Mouse (Mus musculus) adrenal gland, adult (tissue): ENCODE measurements around the gene Spg7.

Experiments used
- DNase-seq, 2 experiments: peaks; one replicate each; pipeline ENCODE4 v3.0.0; 2022 to 2023; ENCODE audit warnings: low spot score in 1 of 2; ENCODE audit not compliant: inconsistent age in 2 of 2

Gene Spg7

DNA sequence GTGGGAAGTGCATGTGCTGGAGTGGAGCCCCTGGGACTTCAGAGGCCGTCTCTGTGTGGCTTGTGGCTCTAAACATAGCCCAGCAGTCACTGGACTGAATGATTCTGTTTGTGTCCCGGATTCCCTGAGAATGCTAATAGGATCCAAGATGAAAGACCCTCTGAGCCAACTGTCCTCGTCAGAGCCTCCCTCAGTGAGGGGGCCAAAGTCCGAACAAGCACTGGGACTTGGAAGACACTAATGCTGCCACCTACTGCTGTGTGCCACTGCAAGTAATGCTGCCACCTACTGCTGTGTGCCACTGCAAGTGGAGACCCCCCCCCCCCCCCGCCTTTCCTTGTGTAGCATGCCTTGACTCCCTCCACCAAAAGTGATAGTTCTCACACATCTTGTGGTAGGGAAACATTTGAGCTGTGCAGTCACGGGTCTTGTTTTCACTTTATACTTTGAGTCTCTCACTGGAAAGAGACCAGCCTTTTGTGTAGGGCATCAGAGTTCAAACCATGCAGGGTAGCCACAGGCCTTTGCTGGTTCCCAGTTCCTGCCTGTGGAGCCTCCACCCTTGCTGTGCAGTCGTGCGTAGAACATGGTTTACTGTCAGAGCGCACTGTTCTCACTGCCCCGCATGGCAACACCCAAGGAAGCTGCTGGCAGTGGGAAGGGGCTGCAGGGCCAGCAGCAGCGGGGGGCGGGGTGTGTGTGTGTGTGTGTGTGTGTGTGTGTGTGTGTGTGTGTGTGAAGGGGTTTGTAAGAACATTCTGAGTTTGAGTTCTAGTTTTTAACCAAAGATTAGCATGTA, 35.2 kb downstream of the Spg7 start:
- DNase-seq = peak in 1 of 2 experiments; percentile 47

DNA sequence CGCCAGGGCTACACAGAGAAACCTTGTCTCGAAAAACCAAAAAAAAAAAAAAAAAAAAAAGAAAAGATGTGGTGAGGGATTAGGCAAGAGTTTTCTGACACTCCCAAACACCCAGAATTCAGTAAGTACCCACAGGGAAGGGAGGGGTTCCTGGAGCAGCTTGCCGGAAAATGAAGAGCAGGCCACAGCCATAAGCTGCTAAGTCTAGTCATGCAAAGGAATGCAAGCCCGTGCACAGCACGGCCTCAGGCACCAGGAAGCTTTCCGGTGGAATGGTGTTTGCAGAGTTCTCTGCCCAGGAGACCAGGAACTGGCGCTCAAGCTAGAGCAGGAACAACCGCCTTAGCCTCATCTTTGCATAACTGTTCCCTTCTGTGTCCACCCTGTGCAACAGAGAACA, 37.5 kb downstream of the Spg7 start:
- no peak for DNase-seq

DNA sequence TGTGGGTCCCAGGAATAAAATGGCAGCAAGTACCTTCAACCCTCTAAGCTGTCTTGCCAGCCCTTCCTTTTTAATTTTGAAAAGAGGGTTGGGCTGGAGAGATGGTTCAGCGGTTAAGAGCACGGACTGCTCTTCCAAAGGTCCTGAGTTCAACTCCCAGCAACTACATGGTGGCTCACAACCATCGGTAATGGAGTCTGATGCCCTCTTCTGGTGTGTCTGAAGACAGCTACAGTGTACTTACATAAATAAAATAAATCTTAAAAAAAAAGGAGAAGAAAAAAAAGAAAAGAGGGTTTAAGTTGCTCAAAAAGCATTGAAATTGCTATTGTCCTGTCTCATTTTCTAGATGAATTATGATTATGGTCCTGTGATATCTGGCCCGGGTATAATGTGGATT, 38.5 kb downstream of the Spg7 start:
- no peak for DNase-seq

DNA sequence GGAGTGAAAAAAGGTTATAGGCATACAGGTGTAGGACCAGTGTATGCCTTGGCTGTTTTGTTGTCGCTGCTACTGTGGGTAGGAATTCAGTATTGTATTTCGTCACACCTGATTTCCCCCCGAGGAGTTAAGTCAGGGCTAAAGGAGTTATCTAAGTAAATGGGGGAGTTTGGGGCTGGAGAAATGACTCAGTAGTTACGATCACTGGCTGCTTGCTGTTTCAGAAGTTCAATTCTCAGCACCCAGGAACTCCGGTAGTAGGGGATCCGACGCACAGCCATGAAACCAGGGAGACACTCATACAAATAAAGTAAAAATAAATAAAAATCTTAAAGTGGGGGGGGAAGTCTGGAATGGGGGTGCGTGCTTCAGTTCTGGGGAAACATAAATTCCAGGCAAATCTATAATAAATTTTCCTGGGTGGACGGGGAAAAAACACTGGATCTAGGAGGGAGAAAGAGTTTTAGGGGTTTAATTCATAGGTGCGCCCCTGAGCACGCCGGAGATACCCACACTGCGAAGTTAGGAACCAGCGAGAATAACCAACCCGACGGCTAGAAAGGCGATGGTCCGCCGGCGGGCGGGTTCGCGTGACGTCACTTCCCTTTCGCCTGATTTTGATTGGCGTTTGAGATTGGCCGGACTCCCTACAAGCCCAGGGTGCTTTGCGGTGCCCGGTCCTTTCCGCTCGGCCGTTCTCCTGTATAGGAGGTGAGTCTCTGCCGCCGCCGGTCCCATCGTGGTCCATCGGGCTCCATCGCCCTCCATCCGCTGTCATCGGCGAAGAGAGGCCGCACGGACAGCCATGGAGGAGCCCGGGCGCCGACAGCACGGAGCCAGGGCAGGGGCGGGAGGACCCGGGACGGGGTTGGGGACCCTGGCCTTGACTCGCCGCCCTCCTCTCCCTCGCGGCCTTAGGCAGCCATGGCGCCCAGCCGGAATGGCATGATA, 39.3 kb downstream of the Spg7 start, which contains the start of gene Rpl13:
TSS of gene Rpl13 (plus strand) at position 616 of the 951 bp plus-strand sequence.
- peak; percentile 97 to 99 for DNase-seq

DNA sequence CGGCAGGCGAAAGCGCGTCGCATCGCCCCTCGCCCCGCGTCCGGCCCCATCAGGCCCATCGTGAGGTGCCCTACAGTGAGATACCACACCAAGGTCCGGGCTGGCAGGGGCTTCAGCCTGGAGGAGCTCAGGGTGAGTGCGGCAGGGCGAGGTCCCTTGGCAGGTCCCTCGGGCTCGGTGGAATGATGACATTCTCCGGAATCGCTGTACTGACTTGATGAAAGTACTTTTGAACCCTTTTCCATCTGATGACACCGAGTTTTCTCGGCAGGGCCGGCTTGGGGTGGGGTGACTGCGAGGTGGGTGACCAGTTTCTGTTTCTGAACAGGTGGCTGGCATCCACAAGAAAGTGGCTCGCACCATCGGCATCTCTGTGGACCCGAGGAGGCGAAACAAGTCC, 40.1 kb downstream of the Spg7 start:
- DNase-seq = peak; percentile 38 to 73

DNA sequence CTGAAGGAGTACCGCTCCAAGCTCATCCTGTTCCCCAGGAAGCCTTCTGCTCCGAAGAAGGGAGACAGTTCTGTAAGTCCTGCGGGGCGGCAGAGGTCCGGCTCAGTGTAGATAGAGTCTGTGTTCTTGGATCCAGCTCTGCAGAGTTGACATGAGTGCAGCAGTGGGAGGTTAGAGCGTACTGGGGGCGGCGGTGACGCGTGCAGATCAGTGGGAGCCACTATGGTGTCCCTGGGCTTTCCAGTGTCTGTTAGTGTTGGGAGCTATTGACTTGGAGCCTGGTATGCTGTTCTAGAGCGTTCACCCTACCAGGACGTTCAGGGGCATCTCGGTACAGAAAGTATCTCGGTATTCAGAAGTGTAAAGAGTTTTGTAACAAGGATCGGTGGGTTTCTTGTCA, 40.5 kb downstream of the Spg7 start:
- DNase-seq = no peak

DNA sequence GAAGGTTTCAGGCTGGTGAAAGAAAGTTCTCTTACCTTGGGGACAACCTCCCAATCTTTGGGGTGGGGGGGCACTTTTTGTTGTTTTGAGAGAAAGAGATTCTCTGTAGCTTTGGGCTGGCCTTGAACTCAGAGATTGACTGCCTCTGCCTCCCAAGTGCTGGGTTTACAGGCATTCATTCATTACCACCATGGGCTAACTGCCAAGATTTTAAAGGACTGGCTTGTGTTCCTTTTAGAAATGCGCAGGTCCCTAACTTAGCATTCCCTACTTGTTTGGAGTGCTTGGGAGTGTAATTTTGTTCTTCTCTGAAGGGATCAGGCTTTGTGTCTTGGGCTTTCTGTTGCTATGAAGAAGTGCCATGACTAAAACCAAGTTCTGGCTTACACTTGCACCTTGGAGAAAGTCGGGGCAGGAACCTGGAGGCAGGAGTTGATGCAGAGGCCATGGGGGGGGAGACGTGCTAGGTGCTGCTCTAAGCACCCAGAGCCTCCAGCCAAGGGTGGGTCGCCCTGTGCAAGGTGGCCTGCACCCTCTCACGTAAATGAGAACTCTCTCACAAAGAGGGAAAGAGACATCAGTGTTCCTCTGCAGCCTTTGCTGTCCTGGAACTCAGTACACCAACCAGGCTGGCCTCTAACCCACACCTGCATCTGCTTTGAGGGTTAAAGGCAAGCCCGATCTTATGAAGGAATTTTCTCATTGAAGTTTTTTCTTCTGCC, 41.5 kb downstream of the Spg7 start:
- no peak for DNase-seq

DNA sequence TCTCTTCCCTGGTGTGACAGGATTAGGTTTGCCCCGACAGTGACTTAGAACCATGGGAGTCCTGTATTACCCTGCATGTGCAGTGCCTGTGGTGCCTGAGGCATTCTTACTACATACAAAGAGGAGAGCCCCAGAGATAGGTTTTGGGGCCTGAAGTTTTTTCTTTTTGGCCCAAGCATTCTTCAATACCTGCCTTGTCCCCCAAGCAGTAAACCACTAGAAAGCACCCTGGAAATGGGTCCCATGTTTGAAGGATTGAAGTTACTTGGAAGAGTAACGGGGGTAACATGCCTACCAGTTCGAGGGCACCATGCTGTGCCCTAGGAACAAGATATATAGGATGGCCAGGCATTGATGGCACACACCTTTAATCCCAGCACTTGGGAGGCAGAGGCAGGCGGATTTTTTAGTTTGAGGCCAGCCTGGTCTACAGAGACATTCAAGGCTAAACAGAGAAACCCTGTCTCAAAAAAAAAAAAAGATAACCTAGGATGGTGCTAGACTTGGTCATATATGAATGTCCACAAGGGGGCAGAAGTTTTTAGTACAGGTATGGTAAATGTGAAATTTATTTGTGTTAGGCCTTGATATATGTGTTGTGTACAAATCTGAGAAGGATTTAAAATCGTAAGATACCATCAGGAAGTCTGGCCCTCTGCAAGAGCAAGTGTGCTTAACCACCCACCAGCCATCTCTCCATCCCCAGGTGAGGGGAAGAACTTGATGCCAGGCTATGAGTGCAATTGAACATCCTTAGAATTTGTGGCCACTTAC, 43.0 kb downstream of the Spg7 start:
- DNase-seq = peak in 1 of 2 experiments; percentile 69

DNA sequence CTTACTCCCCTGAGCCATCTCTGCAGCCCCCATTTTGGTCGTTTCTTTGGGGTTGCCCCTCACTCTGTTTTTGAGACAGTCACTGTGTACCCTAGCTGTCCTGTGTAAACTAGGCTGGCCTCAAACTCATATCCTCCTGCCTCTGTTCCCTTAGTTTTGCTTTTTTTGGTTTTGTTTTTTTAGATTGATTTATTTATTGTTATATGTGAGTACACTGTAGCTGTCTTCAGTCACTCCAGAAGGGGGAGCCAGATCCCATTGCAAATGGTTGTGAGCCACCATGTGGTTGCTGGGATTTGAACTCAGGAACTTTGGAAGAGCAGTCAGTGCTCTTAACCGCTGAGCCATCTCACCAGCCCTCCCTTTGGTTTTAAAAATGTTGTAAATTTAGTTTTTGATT, 43.8 kb downstream of the Spg7 start:
- peak in 1 of 2 experiments; percentile 57 for DNase-seq

DNA sequence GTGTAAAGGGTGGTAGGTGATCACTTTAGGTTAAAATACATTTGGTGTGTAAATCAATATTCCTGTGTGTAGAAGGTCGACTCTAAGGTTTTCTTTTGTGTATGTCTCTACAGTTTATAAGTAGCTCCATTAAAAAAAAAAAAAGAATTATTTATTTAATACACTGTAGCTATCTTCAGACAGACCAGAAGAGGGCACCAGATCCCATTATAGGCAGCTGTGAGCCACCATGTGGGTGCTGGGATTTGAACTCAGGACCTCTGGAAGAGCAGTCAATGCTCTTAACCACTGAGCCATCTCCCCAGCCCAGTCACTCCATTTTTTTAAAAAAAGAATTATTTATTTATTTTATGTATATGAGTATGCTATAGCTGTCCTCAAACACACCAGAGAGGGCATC, 45.3 kb downstream of the Spg7 start:
- DNase-seq = no peak

DNA sequence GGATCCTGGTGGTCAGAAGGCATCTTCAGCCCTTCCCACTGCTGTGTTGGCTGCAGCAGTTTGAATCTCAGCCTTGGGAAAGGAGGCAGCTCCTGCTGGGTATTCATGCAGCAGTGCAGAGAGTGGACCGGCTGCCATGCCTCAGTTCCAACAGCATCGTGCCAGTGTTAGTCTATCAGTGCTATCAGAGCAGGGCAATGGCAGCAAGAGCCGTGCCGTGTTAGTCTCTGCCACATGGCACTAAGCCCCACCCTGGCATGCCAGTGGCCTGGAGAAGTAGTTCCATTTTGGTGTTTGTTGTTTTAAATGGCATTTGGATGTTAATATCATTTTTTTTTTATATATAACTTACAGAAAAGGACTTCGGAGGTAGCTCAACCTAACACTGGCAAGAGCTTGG, 46.2 kb downstream of the Spg7 start:
- no peak for DNase-seq

DNA sequence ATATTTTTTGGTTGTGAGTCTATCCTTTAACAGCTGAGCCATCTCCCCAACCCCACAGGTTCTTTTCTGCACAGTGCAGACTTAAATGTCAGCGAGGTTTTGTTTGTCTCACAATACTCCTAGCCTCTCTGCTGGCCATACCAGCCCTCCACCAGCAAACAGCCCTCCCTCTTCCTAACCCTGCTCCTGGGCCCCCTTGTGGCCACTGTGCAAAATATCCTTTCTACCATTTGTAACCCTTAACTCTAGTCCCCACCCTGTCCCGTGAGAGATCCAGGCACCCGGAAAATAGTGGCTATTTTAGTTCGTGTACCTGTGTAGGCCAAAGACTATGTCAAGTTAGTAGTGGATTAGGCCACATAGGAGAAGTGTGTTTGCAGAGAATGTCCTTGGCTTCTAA, 47.9 kb downstream of the Spg7 start:
- peak; percentile 49 to 79 for DNase-seq

DNA sequence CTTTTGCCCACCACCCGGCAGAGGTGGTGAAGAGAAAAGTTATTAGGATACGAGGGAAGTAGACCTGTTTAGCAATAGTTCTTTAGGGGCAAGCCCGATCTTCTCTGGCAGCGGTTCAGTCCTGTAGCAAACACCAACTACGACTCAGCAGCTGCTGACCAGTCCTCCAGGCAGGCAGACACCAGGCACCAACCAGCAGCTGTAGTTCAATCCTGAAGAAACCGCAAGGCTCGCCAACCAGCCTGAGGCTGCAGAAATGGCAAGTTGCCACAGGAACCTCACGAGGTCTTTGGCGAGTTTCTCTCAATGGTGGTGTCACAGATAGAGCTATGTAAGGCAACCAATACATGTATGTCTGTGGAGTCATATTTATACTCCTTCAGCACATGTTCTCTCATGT, 50.1 kb downstream of the Spg7 start:
- no peak for DNase-seq

DNA sequence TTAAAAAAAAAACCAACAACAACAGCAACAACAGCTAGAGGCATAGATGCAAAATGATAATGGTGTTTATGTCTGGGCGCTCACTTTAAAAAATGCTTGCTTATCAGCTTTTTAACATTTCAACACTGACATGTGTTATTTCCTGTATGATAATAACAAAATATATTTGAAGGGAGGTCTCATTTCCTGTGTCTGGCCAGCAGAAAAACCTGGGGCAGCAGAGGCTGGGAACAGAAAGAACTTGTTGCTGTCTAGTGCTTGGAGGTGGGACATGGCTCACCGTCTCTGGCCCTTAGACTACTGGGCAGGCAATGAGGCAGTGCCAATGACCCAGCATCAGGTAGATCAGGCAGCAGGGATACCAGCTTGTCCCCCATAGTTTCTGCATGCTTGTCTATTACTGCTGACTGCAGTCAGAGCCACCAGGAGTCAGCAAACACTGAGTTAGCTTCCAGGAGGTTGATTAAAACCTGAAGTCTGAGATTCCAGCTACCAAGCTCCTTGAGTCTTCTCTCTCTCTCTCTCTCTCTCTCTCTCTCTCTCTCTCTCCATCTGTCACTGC, 51.2 kb downstream of the Spg7 start:
- no peak for DNase-seq

DNA sequence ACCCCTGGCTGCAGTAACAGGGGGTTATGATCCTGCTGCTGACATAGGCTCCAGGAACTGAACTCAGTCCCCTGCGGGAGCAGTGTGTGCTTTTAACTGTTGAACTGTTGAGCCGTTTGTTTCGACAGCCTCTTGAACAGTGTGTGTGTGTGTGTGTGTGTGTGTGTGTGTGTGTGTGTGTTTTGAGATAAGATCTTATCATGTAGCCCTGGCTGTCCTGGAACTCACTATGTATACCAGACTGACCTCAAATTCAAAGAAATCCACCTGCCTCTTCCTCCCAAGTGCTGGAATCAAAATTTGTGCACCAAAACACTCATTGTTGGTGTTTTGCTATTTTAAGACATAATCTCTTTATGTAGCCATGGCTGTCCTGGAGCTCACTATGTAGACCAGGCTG, 51.9 kb downstream of the Spg7 start:
- DNase-seq = no peak

DNA sequence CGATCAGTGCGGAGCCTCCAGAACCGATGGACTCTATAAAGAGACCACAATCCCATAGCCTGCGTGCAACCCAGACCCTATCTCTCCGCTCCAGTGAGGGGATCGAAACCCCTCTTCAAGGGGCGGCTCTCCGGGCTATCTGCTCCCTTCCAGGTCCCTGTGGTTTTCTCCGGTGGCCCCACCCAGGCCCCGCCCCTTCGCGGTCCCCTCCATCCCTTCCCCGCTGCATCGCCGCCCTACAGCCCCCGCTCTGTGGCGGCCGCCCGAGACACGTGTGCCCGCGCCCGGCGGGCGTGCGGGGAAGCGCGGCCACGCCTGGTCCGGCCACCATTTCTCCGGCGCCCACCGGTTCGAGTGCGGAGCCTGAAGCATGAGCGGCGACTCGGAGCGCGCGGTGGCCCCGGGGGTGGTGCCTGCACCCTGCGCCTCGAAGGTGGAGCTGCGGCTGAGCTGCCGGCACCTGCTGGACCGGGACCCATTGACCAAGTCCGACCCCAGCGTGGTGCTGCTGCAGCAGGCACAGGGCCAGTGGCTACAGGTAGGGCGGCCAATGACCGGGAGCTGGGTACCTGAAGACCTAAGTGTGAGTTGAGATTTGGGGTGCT, 54.5 kb downstream of the Spg7 start, which contains the start of gene Cpne7:
TSS of gene Cpne7 (plus strand) at position 248 of the 605 bp plus-strand sequence.
- DNase-seq = peak in 1 of 2 experiments; percentile 59

DNA sequence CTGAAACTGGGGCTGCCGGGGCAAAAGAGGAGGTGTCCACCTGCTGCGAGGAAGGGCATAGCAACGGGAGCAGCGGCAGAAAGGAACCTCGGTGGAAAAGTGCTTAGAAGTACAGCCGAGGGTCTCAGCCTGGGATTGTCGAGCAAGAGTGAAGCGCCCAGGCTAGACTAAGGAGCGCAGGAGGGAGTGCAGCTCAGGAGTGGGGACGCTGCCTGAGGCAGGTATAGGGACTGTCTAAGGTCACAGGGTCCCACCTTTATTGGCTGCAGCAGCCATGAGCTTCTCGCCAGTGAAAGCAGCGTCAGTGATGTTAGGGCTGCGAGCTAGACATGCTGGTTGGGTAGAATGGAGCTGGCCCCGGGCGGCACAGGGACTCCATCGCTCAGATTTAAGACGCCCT, 55.0 kb downstream of the Spg7 start:
- DNase-seq = no peak

DNA sequence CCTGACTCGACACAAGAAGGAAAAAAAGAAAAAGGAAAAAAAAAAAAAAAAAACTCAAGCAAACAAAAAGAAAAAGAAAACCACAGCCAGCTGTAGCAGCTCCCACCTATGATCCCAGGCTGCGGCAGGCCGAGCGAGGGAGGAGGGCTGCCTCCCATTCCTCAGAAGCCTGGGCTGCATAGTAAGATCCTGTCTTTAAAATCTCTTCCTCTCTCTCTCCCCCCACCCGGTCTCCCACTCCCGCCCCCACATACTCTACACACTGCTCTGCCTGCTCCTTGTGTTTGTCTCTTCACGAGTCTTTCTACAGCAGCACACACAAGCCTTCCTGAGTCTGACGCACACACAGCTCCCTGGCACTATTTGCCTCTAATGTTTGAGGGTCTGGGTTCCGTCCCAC, 59.3 kb downstream of the Spg7 start:
- no peak for DNase-seq

DNA sequence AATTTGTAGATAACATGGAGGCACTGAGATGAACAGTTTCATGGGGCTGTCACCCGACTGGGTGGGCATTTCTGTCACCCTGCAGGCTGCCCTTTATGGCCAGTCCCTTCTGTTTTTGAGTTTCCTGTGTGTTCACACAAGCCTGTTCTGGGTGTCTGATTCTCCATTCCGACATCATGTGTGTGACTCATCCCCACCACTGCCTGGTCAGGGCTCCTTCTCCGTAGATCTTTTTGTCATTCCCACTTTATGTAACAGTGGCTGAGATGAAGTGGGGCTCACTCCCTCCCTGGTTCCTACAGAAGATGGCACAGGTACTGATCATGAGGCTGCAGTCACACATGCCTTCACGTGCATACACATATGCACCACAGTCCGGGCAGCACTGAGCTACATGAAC, 59.9 kb downstream of the Spg7 start:
- DNase-seq = no peak
